Mouse (Mus musculus) G1E (cell line): Measurements from ENCODE around the gene Ush1c.

Experiments
- CTCF ChIP-seq: IDR thresholded peaks from 2 replicates; pipeline ENCODE4 v1.5.1; 2012; ENCODE audit warnings: low read depth, low read length, inconsistent platforms, mixed read lengths
- GATA2 ChIP-seq: IDR thresholded peaks from 2 replicates; pipeline ENCODE4 v1.6.1; 2012; ENCODE audit warnings: low read depth, low read length, inconsistent platforms, borderline replicate concordance
- POLR2AphosphoS5 ChIP-seq: IDR thresholded peaks from 2 replicates; pipeline ENCODE4 v1.6.1; 2012; ENCODE audit warnings: low read depth, low read length, inconsistent platforms; ENCODE audit not compliant: insufficient replicate concordance
- TAL1 ChIP-seq: conservative IDR thresholded peaks from 2 replicates; pipeline ENCODE4 v1.6.1; 2012; ENCODE audit warnings: low read depth, low read length, inconsistent platforms, mixed read lengths

DNA sequence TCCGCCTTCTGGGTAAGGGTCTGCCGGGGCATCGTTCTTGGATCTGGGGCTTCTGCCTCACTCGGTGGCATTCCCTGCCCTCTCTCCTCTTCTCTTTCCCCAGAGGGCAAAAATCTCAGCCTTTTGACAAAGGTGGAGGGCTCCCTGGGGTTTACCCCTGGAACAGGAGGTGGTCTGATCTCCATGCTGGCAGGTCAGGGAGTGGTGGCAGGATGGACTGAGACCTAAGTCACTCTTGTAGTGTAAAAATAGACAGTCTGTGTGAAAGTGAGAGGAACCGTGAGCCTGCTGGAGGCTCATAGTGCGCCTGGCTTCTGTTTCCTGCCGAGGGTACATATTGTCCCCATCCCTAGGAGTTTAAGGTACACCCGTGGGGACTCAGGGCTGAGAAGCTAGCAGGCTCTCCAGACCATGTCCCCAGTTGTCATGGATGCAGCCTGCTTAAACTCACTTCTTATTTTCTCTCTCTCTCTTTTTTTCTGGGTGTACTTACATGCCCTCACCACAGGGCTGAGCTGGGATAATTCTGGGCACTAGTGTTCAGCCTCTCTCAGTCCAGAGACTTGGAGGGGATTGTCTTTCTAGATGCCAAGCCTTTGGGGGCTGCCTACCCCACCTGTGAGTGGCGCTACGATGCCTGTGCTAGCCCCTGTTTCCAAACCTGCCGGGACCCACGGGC lies 47.0 kb upstream of the Ush1c start:
- TF ChIP-seq CTCF (no peak), TAL1 (no peak), GATA2 (no peak), POLR2AphosphoS5 (no peak)
